Mouse (Mus musculus) liver, adult 2 months (tissue): ENCODE measurements around the gene Gm20605. TPM values are rescaled to one million over a fixed set of nuclear protein-coding genes. Genes with fewer than 3 reads are reported as not detected.
A peak's percentile ranks its signal among the peaks of the same experiment; 100 is the strongest.
"Not testable (repeated sequence)": the region's sequence is repeated elsewhere in the genome, so short reads cannot be mapped to it uniquely, and the experiment has no call there.

Experiments
- DNase-seq: peaks from one replicate; pipeline ENCODE4 v3.0.0-alpha.2; 2011; ENCODE audit warnings: low read depth, low spot score; ENCODE audit errors: extremely low read depth
- H3K27ac ChIP-seq: fragments of 200-500 bp; replicated peaks from 2 replicates; pipeline ENCODE4 v1.5.1; 2012; ENCODE audit warnings: low read depth, mild to moderate bottlenecking, control low read depth, inconsistent platforms, low read length; ENCODE audit not compliant: insufficient read depth
- H3K27me3 ChIP-seq: fragments of 200-500 bp; 2 replicates; pipeline ENCODE4 v1.6.1; 2012; ENCODE audit warnings: mild to moderate bottlenecking, moderate library complexity, low read length, inconsistent platforms; ENCODE audit not compliant: control insufficient read depth, insufficient read depth
- H3K36me3 ChIP-seq: fragments of 200-500 bp; 2 replicates; pipeline ENCODE4 v1.6.1; 2012; ENCODE audit warnings: low read length, inconsistent platforms; ENCODE audit not compliant: control insufficient read depth, insufficient read depth
- H3K4me1 ChIP-seq: fragments of 200-500 bp; 2 replicates; pipeline ENCODE4 v1.6.1; 2011; ENCODE audit warnings: low read length; ENCODE audit not compliant: control insufficient read depth, insufficient read depth
- H3K4me3 ChIP-seq: fragments of 200-500 bp; 2 replicates; pipeline ENCODE4 v1.5.1; 2011; ENCODE audit warnings: low read depth, mild to moderate bottlenecking, control low read depth, low read length, moderate library complexity; ENCODE audit not compliant: insufficient read depth
- H3K79me2 ChIP-seq: fragments of 200-500 bp; 2 replicates; pipeline ENCODE4 v1.6.1; 2012; ENCODE audit warnings: inconsistent platforms, mild to moderate bottlenecking, low read length, moderate library complexity; ENCODE audit not compliant: control insufficient read depth, insufficient read depth
- H3K9ac ChIP-seq: fragments of 200-500 bp; 2 replicates; pipeline ENCODE4 v1.6.1; 2012; ENCODE audit warnings: low read depth, mild to moderate bottlenecking, control low read depth, inconsistent platforms, low read length
- CTCF ChIP-seq: fragments of 200-500 bp; IDR thresholded peaks from 2 replicates; pipeline ENCODE4 v1.5.1; 2011; ENCODE audit warnings: low read depth, low read length, control low read depth
- POLR2A ChIP-seq: fragments of 200-500 bp; IDR thresholded peaks from 2 replicates; pipeline ENCODE4 v1.6.1; 2011; ENCODE audit warnings: low read length, control low read depth; ENCODE audit not compliant: insufficient read depth; ENCODE audit errors: extremely low read depth
- WGBS: fragments of 180-500 bp; shearing (Covaris S2); methylation state at CpG from one replicate; pipeline ENCODE4 v1.1.7; 2018; 5-methylcytosine and 5-hydroxymethylcytosine counted together
- polyA plus RNA-seq: library from polyadenylated mRNA; depleted of rRNA; stranded (reverse); fragments of >200 nt; gene quantifications from 2 replicates; pipeline ENCODE4 v1.2.3, GENCODE M21; 2012
- total RNA-seq: library from RNA; depleted of rRNA; stranded (reverse); fragments of >200 nt; gene quantifications from 2 replicates; pipeline ENCODE4 v1.2.3, GENCODE M21; 2014

Gene Gm20605
- total and polyA plus RNA-seq, 2 experiments: 0.74 to 5.6 TPM

DNA sequence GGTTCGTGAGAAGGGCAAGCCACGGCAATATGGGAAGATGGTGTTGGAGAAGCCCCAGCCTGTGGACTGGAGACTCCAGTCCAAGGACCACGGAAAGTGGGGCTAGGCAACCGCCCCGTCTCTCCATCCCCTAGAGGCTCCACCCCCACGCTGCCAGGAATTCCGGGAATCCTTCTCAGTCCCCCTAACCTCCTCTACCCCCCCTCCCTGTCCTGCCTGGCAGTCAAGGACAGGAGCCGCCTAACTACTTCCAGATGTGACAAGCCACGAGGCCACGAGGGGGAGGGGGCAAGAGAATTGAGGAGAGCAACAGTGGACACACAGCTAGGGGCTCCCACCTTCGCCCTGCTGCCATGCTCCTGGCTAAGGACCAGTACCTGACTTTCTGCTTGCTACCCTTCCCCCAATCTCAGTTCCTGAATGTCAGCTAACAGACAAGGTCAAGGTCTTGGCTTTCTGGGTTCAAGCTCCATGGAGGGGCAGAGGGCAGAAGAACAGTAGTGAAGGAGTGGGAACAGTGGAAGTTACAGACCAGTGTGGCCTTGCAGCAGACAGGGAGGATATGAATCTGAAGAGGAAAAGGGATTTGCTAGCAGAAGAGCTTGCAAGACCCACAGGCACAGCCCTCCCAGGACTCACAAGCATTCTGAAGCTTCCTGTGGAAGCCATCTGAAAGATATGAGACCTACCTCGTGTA lies 18.3 kb upstream of the Gm20605 start:
- no peak for DNase-seq
- Histone ChIP-seq H3K4me1 (peaks cover 11% of the 10 kb centered on the region), H3K9ac (peak overlapping the region; percentile 35; the same call in 1 of the 2 replicates)

DNA sequence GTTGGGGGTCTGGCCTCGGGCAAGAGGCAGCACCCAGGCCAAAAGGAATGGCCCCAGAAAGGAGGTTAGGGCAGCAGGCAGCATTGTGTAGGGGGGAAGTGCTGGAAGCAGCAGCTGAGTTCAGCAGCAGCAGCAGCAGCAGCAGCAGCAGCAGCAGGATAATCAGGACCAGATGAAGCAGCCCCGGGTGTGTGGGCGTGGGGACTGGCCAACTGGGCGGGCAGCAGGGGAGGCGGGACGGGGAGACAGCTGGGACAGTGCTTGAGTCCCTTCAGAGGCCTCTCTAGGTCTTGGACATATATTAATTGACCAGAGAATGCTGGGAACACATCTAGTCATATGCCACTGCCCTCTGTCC lies 17.8 kb upstream of the Gm20605 start:
- Histone ChIP-seq H3K4me1 (peaks cover 11% of the 10 kb centered on the region), H3K79me2 (no peaks in the 10 kb centered on the region), H3K36me3 (no peaks in the 10 kb centered on the region), H3K4me3 (peak overlapping the region; percentile 32; the same call in 1 of the 2 replicates), H3K27me3 (peaks cover 2% of the 10 kb centered on the region; the same call in 1 of the 2 replicates), H3K27ac (peak overlapping the region; percentile 45), H3K9ac (peak overlapping the region; percentile 26; the same call in 1 of the 2 replicates)
- TF ChIP-seq POLR2A (no peak), CTCF (no peak)
- DNase-seq: no peak
- WGBS: 18% methylated on average over 6 of the region's 6 CpGs

More for the DNA sequence above, 18.3 kb upstream of the Gm20605 start:
- Histone ChIP-seq H3K36me3 (no peaks in the 10 kb centered on the region), H3K27ac (peak overlapping the region; percentile 45), H3K4me3 (peak overlapping the region; percentile 43), H3K27me3 (no peaks in the 10 kb centered on the region), H3K79me2 (no peaks in the 10 kb centered on the region)
- 32% methylated on average over 12 of the region's 12 CpGs for WGBS
- TF ChIP-seq CTCF (no peak), POLR2A (no peak)

DNA sequence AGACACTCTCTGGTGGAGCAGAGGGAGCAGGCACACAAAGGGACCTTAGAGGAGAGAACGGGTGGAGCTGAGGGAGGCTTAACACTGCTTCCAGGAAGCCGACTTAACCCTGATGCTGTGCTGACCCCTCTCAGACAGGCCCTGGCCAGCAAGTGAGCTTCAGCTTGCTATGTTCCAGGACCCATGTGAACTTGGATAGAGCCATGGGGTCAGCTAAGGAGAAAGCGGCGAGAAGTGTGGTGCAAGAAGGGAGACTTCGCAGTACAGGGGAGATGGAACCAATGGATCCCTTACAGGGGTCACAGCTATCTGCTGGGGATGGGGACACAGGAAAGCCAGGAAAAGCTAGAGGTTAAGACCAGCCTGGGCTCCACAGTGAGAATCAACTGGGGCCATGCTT lies 15.9 kb upstream of the Gm20605 start:
- no peak overlapping the region for H3K27ac ChIP-seq
- TF ChIP-seq POLR2A (no peak), CTCF (no peak)
- peaks cover 3% of the 10 kb centered on the region; the same call in 1 of the 2 replicates for H3K27me3 ChIP-seq
- no peak overlapping the region for H3K9ac ChIP-seq
- H3K36me3 ChIP-seq: no peaks in the 10 kb centered on the region
- H3K4me1 ChIP-seq: peaks cover 11% of the 10 kb centered on the region
- no peak overlapping the region for H3K4me3 ChIP-seq
- WGBS: 90% methylated on average over 5 of the region's 5 CpGs
- no peaks in the 10 kb centered on the region for H3K79me2 ChIP-seq
- DNase-seq: no peak

DNA sequence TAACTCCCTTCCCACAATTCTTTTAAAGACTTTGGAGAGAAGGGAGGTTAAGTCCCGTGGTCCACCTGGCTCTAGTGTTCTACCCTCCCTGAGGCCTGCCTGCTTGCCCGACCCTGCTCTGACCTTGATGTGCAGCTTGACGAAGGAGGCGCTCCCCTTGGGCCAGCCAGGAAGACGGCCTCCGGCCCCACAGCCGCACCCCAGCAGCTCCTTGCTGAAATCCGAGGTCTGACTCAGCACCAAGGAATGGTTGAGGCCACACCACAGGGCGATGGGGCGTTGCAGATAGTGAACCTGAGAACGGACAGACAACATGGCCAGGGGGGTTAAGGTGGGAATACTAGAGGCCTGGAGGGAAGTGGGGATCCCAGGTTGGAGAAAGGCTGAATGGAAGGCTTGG lies 15.4 kb upstream of the Gm20605 start, which contains the start of gene Pcolce:
Pcolce (minus strand) TSS at position 235 of the 400 bp plus-strand sequence.
- Histone ChIP-seq H3K36me3 (no peaks in the 10 kb centered on the region), H3K27me3 (peaks cover 4% of the 10 kb centered on the region), H3K4me1 (peaks cover 11% of the 10 kb centered on the region), H3K27ac (no peak within 1 kb of the TSS), H3K9ac (no peak within 1 kb of the TSS), H3K79me2 (no peaks in the 10 kb centered on the region), H3K4me3 (no peak within 1 kb of the TSS)
- no peak for DNase-seq
- no peak for TF ChIP-seq POLR2A
- no peak for TF ChIP-seq CTCF
- WGBS: 78% methylated on average over 11 of the region's 11 CpGs

DNA sequence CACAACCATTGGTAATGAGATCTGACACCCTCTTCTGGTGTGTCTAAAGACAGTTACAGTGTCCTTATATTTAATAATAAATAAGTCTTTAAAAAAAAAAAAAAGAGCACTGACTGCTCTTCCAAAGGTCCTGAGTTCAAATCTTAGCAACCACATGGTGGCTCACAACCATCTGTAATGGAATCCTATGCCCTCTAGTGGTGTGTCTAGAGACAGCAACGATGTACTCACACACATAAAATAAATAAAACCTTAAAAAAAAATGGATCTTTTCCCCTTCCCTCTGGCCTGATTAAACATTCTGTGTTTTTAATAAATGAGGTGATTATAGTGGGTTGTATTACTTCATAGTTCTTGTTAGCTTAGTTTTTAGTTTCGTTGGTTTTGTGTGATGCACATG lies 14.1 kb upstream of the Gm20605 start:
- WGBS: 88% methylated on average over 2 of the region's 2 CpGs
- H3K4me1 ChIP-seq: peaks cover 11% of the 10 kb centered on the region
- not testable (repeated sequence) for DNase-seq, H3K27ac ChIP-seq, H3K9ac ChIP-seq, H3K4me3 ChIP-seq, H3K27me3 ChIP-seq, H3K79me2 ChIP-seq, H3K36me3 ChIP-seq

DNA sequence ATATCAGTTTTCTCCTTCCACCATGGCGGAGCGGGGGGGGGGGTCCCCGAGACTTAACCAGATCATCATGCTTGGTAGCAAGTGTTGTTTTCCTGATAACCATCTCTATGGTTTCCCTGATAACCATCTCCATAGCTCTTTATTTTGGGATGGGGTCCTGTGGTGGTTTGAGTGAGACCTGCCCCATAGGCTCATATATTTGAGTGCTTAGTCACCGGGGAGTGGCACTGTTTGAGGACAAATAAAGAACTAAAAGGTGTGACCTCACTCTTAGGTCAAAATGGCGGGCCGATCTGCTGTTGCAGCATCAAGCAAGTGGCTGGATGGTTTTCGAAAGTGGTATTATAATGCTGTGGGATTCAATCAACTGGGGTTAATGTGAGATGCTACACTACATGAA lies 13.6 kb upstream of the Gm20605 start:
- no peak overlapping the region for H3K9ac ChIP-seq
- H3K36me3 ChIP-seq: no peaks in the 10 kb centered on the region
- TF ChIP-seq POLR2A (no peak), CTCF (no peak)
- no peaks in the 10 kb centered on the region for H3K79me2 ChIP-seq
- no peak overlapping the region for H3K27ac ChIP-seq
- H3K4me1 ChIP-seq: peaks cover 8% of the 10 kb centered on the region
- no peak overlapping the region for H3K4me3 ChIP-seq
- WGBS: 73% methylated on average over 7 of the region's 7 CpGs
- no peak for DNase-seq
- peaks cover 5% of the 10 kb centered on the region for H3K27me3 ChIP-seq
